Mouse (Mus musculus): Measurements from ENCODE around the gene Ctdspl.
A peak's percentile ranks its signal among the peaks of the same experiment; 100 is the strongest.

Ctdspl gene

DNA sequence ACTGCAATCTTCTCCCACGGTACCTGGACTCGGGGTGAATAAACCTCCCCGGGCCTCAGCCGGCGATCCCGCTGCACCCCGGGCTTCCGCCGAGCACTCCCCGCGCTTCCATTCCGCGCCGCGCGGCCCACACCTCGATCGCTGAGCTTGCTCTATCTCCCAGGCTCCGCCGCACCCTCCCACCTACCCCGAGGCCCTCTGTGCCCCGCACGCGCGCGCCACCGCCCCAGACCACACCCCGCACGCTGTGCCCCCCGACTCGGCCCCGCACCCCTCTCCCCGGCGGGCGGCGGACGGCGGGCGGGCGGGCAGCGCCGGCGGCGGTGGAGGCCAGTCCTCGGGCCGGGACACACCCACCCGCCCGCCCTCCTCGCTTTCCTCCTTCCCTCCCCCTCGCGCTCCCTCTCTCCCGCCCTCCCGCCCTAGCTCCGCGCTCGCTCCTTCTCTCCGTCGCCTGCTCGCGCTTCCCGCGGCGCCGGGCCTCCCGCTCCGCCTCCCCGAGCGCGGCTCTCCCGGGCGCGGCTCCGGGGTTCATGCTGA is at the start of gene Ctdspl:
TSS of gene Ctdspl (plus strand) at position 343 of the 540 bp plus-strand sequence.
- DNase-seq (ENCODE audit: low spot score in 2 of 2), result no peak

DNA sequence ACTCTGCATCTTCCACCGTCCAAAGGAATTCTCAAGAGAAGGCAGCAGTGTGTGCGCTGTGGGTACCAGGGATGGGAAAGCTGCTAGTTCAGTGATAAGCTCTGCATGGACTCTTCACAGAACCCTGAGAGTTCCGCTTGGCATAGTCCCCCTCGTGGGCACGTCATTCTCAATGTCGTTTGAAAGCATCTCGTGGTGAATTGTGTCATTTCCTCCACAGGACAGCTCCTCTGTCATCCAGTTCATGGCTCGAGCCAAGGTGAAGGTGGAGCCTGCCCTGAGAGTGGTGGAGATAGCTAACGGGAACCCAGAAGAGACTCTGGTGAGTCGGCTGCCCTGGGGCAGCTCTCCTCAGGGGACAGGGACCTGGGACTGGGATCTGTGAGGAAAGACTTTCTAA is 49.4 kb upstream of the Ctdspl start:
- DNase-seq (ENCODE audit: low spot score in 2 of 2), result no peak

DNA sequence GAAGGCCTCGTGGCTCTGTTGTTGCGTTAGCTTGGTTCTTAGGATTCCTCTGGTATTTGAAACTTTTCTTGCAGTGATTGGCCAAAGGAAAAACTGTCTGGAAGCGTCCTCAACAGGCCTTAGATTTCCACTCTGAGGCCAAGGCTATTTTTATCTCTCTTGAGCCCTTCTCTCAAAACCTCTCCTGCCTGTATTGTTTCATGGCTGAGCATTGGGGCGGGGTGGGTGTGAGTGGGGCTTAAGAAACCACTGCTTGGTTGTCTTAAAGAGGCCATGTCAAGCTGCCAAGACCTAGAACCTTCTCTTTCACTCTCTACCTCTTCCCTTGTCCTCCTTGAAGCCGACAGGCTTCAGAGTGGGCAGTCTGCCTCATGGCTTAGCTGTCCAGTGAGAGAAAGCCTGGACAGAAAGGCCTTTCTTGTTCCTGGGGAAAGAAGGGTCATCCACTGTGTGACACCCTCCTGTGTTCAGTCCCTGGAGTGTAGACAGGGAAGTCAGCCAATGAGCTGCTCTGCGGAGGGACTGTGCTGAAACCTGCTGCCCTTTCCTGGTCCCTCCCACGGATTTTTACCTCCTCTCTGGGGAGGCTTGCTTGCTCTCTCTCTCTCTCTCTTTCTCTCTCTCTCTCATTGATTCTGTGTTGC is 48.8 kb upstream of the Ctdspl start:
- DNase-seq (ENCODE audit: low spot score in 2 of 2), result no peak

DNA sequence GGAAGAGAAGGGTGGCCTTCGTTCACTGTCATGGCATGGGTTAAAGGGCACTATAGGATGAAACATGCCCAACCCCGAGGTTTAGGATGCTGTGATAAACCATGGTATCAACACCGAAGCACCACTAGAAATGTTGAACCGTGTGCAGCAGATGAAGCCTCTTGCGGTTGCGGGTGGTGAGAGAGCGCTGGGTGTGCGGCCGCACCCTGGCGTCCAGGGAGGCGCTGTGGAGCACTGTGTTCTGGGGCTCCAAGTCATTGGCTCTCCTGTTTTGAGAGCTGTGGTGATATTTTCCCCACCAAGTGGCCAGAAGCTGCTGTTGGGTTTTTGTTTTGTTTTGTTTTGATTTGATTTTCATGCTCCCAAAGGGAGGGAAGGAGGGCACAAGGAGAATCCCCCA is 47.7 kb upstream of the Ctdspl start:
- no peak for DNase-seq (ENCODE audit: low spot score in 2 of 2)

DNA sequence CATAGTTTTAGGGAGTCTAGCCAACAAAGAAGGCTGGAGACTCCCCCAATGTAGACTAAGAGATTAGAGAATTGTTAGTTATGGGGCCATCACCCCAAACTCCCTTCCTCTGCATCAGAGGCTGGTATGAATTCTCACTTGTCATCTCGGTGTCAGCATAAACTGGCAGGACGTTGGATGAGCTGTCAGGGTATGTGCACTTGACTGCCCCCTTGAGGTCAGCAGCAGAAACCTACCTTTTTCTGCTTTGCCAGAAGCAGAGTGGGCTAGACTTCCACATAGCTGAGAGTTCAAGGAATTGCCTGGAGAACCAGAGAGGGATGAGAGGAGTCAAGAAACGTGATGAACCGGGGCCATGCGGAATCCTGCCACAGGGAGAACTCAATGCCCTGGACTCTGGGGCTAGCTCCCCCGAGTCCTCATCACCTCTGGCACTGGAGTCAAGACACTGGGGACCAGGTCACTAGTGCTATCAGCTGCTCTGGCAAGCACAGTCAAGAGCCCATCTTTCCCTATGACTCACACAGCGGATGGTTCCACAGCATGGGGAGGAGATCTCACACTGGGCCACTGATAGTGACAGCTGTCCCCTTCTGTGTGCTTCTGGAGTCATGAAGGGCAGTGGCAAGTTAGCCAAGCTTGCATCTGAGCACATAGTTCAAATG is 44.8 kb upstream of the Ctdspl start:
- DNase-seq (ENCODE audit: low spot score in 2 of 2), result peak in 1 of 2 experiments; percentile 18

DNA sequence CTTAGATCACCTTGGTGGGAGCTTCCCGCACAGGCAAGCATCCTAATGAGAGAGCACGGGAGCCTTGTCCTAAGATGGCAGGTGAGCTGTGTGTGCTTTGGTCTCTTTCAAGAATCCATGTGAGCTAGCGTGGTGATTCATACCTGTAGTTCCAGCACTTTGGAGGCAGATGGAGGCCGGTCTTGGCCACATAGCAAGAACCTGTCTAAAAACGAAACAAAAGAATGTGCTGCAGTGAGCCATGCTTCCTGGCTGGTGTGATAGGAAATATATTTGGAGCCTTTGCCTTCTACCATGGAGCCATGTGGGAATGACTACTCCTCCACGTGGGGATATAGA is 44.3 kb upstream of the Ctdspl start:
- DNase-seq (ENCODE audit: low spot score in 2 of 2), result no peak

DNA sequence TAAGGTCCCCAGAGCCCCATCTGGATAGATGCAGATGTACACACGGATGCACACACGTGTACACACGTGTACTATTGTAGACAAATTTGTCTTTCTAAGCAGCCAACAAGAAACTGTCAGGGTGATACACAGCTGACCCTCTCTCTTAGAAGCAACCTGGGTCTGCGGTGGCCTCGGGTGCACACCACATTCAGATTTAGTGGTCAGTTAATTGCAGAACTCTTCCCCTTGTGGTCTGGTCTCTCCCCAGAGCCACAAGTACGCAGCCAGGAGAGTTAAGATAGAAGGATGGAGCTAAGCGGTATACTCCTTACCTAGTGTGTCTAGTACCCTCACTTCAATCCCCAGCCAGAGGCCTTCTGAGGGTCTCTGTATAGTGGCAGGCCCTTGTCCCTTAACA is 43.1 kb upstream of the Ctdspl start:
- no peak for DNase-seq (ENCODE audit: low spot score in 2 of 2)

DNA sequence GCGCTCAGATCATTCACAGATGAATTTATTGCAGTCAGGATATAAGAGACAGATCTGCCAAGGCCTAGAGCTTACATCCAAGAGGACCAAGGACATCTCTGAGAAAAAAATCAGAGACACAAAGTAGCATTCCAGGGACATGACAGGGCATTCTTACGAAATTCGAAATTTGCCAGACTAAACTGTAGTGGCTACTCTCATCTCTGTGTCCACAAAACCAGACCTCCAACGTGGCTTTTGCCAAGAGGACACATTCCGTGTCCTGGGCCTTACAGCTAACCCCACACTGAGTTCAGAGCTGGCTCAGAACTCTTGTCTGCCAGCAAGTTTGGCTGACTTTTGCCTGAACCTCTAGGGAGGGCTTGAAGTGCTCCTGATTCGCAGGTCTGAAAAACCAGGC is 40.5 kb upstream of the Ctdspl start:
- DNase-seq (ENCODE audit: low spot score in 2 of 2), result no peak

DNA sequence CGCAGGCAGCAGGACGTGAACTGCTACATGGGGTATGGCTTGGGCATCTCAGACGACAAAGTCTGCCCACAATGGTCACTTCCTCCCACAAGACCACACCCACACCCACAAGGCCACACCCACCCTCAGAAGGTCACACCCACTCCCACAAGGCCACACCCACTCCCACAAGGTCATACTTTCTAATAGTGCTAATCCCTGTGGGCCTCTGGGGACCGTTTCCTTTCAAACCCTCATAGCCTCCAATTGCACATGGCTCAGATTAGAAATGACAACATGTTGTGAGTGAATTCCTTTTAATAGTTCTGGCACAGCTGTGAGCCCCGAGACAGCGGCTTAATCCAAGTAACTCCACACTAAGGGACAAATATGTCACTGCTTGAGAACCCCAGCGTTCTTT is 39.1 kb upstream of the Ctdspl start:
- DNase-seq (ENCODE audit: low spot score in 2 of 2), result no peak

DNA sequence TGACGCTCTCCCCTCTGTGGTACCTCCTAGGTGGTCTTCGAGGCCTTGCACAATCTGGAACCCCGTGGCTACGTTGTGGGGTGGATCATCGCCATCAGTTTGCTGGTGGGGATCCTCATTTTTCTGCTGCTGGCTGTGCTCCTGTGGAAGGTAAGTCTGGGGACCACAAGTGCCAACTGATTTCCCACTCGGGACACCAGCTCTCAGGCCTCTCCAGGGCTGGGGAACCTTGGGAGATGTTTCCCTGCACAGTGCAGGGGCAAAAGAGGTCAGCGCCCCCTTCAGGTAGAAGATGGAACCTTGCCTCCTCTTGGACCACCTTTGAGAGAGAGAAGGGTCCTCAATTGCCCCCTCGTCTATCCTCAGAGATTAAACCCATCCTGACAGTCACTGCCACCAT is 38.5 kb upstream of the Ctdspl start:
- no peak for DNase-seq (ENCODE audit: low spot score in 2 of 2)

DNA sequence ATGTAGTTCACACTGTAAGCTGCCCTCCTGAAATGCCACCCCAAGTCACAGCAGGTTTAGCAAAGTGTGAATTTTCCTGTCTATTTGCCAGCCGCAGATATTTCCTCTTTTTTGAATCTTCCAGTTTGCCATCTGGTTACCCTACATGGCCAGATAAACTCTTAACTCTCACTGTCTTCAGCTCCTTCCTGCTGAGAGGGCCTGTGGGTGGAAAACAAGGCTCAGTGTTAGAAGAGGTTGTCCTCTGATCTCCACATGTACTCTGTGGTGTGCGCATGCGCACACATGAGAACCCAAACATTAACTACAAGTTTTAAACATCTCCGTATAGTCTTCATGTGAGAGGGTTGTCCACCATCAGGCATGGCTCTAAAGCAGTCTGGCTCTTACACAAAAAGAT is 36.1 kb upstream of the Ctdspl start:
- DNase-seq (ENCODE audit: low spot score in 2 of 2), result no peak

DNA sequence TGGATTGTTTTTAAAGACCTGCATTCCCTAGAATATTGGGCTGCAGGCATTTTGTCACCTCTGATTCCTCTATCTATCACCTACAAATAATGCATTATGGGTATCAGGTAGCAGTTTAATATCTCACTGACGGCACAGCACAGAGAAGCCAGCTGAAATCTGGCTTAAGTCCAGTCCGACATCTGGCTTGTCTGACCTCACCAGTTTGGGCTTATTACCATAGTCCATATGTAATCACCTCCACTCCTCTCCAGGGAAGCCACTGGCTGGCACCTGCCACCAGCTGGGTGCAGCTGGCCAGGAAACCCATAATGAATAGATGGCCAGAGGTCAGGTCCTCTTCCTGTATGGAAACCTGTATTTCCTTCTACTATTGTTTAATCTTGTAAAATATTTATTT is 35.6 kb upstream of the Ctdspl start:
- no peak for DNase-seq (ENCODE audit: low spot score in 2 of 2)

DNA sequence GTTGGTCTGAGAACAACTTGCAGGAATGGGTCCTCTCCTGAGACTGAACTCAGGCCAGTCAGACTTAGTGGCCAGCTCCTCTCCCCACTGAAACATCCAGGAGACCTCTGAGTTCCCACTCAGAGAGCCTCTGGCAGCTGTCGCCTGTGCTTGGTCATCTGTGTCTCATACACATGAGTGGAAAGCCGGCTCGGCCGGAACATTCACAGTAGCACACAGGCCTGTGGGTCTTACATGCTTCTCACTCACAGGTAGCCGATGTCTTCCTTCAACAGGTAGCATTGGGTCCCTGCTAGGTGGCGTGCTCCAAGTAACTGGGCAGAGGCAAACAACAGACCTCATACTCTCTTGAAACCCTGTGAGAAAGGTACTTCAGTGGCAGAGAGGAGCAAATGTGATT is 35.2 kb upstream of the Ctdspl start:
- no peak for DNase-seq (ENCODE audit: low spot score in 2 of 2)

DNA sequence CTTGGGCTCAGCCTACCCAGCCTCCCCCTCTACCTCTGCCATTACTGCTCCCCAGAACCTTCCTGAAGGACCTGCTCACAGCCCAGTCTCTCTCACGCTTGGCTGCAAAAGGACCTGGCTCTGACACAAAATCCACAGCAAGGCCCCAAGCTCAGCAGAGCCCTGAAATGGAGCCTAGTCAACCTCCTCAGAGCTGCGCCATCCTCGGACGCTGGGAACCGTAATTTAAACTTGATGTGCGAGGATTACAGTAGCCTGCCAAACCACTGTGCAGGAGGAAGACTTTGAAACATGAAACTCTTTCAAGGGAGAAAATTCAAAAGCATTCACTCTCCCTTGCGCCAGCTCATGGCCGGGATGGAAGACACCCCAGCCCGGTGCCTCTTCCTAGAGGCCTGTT is 34.7 kb upstream of the Ctdspl start:
- DNase-seq (ENCODE audit: low spot score in 2 of 2), result no peak

DNA sequence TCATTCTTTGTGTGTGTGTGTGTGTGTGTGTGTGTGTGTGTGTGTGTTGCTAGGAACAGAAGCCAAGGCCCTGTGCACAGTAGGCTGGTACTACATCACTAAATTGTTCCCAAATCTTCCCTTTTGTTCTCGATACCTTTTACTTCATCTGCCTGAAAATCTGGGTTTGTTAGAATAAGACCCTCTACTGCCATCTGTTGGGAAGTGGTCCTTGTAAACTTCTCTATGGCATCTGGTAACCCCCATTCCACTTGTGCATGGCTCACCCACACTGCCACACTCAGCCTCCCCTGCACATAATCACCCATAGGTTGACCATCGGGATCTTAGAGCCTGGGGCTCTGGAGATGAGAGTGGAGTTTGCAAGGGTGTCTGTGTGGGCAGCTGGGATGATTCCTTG is 31.2 kb upstream of the Ctdspl start:
- DNase-seq (ENCODE audit: low spot score in 2 of 2), result no peak

DNA sequence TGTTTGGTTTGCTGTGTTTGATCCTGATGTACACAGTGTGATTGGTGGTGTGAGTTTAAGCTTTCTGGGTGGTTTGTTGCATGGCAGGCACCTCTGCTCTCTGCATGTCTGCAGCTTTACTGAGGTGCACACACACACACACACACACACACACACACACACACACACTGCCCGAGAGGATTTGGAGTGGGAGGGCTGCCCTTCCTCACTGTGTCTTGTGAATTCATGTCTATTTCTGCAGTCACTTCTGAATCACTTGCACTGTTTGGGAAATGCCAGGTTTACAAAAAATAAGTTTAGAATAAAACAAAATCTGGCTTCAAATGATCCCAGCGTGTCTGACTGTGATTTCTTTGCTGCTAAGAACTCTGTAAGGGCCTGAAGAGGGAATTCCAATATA is 25.6 kb upstream of the Ctdspl start:
- DNase-seq (ENCODE audit: low spot score in 2 of 2), result no peak

DNA sequence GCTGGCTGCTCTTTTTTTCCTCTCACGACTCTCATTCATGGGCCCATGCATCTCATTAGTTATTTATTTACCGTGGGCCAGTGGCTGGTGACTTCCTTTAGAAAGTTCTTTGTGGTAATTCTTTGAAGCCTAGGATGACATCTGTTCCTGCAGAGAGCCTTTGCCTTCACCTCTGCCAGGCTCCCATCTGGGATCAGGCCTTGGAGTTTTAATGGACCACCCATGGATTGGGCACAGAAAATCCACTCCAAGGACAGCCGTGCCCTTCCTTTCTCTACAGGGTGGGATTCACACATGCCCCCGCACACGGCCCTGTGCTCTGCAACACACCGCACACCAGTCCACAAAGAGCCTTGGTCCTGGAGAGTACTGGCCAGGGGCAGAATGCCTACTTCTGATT is 24.3 kb upstream of the Ctdspl start:
- no peak for DNase-seq (ENCODE audit: low spot score in 2 of 2)

DNA sequence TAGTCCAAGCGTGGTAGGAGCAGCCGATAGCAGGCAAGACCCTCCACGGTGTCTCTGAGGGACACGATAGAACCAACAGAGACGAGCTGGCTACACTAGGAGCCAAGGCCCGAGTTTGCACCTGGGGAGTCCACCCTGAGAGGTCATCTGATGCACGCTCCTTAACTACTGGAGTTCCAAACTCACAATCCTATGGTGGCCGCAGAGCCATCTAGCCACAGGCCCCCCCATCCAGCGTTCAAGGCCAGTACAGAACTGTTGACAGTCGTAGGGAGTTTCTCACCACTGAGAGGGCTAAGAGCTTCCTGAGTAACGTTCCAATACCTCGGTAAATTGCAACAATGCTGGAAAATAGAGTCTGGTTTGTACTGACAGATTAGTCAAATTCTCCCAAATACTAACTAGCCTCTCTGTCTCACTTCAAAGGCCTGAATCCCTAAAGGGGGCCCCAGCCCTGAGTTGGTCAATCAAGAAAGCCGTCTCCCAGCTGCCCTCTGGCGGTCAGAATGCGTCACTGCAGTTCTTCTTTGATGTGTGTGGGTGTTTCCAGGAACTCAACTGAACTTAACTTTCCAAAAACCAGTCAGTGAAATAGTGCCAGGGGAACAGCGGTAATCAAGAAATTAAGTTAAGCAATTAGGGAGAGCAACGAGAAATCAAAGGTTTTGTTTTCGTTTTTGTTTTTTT is 18.2 kb upstream of the Ctdspl start:
- peak; percentile 41 to 64 for DNase-seq (ENCODE audit: low spot score in 2 of 2)

DNA sequence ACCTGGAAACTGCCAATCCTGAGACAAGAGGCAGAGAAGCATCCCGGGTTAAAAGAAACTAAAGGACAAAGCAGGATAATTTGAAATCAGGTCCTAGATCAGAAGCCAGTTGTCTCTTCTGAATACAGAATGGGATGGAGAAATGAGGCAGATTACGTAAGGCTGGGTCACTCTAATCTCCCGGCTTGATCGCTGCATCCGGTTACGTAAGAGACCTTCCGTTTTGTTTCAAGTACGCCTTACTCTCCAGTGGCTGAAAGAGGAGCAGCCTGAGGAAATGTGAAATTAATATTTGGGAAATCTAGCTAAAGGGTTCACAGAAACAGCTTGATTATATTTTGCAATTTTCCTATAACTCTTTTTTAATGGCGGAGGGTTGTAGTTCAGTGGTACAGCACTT is 13.2 kb upstream of the Ctdspl start:
- DNase-seq (ENCODE audit: low spot score in 2 of 2), result peak in 1 of 2 experiments; percentile 25

DNA sequence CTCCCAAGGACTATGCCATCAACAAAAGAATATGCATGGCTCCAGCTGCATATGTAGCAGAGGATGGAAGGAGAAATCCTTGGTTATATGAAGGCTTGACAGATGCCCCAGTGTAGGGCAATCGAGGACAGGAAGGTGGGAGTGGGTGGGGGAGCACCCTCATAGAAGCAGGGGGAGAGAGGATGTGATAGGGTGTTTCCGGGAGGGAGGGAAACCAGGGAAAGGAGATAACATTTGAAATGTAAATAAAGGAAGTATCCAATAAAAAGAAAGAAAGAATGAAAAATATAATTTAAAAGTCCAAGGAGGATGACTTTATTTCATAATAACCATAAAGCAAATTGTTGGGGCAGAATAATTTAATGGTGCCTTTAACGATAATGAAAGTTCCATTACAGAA is 12.6 kb upstream of the Ctdspl start:
- DNase-seq (ENCODE audit: low spot score in 2 of 2), result no peak

DNA sequence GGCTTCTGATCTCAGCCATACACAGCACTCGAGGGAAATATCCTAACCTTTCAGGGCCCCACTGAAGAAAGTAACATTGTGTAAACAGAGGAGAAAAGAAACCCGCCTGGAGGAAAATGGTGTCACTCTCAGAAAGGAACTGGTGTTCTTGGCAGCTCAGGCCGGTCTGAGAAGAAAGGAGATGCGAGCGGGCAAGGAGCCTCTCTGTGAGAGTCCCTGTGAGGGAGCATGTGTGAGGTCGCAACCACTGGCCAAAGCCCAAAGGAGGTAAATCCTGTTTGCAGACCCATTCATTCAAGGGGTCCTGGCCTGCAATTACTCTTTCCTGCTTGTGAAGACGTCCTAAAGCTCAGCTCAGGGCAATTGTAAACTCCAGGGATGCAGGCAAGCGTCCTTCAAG is 11.7 kb upstream of the Ctdspl start:
- no peak for DNase-seq (ENCODE audit: low spot score in 2 of 2)

DNA sequence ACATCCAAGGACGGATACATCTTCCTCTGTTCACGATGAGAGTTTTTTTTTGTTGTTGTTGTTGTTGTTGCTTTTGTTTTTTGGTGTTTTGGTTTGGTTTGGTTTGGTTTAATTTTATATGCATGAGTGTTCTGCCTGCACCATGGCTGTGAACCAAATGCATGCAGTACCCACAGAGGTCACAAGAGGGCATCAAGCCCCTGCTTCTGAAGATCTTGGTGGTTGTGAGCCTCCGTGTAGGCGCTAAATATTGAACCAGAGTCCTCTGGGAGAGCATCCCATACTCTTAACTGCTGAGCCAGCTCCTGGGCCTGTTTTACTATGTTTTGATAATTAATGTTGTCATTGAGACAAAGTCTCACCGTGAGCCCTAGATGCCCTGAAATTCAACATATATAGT is 11.0 kb upstream of the Ctdspl start:
- DNase-seq (ENCODE audit: low spot score in 2 of 2), result no peak

DNA sequence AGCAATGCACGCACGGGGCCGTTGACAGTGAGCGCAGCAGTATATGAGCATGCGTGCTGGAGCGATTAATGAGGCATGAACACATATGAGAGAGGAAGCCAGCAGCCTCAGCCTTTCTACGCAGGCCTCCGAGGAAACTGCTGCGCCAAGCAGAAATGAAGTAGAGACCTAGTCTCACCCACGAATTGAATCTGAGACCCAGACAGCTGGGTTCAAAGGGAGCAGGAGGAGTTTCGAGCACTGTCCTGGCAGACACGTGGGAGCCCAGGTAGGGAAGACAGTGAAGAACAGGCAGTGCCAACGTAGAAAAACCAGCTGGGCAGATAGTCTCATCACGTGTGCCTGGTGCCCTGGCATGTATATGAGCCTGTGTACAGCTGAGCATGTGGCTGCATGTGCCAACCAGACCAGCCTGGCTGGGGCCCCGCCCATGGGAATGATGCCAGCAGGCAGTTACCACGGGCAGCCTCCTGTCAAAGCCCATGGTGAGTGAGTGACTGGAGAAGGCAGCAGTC is 6.5 kb upstream of the Ctdspl start:
- no peak for DNase-seq (ENCODE audit: low spot score in 2 of 2)
